Mouse (Mus musculus) spleen, adult 12 weeks (tissue): Measurements from ENCODE around the gene Rps13.
"Not testable (repeated sequence)": the region's sequence is repeated elsewhere in the genome, so short reads cannot be mapped to it uniquely, and the experiment has no call there.

Source experiments
- DNase-seq: peaks from one replicate; pipeline ENCODE4 v3.0.0; 2022; ENCODE audit warnings: low spot score

Gene Rps13

GRCm38 (mm10) chr7:116333713-116334668 is at the start of gene Rps13:
Gene Rps13 (minus strand): TSS chr7:116334195.
- peak; percentile 91 for DNase-seq

GRCm38 (mm10) chr7:116379181-116379580 is 45.2 kb upstream of the Rps13 start:
- DNase-seq = not testable (repeated sequence)

- DNase-seq = no peak
Observed at GRCm38 (mm10) chr7:116374284-116374683, 40.3 kb upstream of the Rps13 start.

- peak; percentile 37 for DNase-seq
Observed at GRCm38 (mm10) chr7:116336226-116336625, 2.2 kb upstream of the Rps13 start.

GRCm38 (mm10) chr7:116335133-116335532 is 1.1 kb upstream of the Rps13 start:
- DNase-seq = no peak

GRCm38 (mm10) chr7:116334669-116335038 is 659 bp upstream of the Rps13 start:
- DNase-seq = no peak

- DNase-seq = no peak
Observed at GRCm38 (mm10) chr7:116331246-116331645, 2.7 kb downstream of the Rps13 start.

- no peak for DNase-seq
Observed at GRCm38 (mm10) chr7:116329858-116330257, 4.1 kb downstream of the Rps13 start.

- DNase-seq = no peak
Observed at GRCm38 (mm10) chr7:116328777-116329176, 5.2 kb downstream of the Rps13 start.

GRCm38 (mm10) chr7:116327901-116328300 is 6.1 kb downstream of the Rps13 start:
- DNase-seq = no peak

- no peak for DNase-seq
Observed at GRCm38 (mm10) chr7:116323331-116323964, 10.5 kb downstream of the Rps13 start.

- DNase-seq = no peak
Observed at GRCm38 (mm10) chr7:116309456-116309855, 24.5 kb downstream of the Rps13 start.

GRCm38 (mm10) chr7:116308632-116308991 is 25.4 kb downstream of the Rps13 start:
- no peak for DNase-seq

- peak; percentile 33 for DNase-seq
Observed at GRCm38 (mm10) chr7:116307871-116308631, 25.9 kb downstream of the Rps13 start, which contains the start of gene Plekha7. Gene Plekha7 (minus strand): TSS chr7:116308376.

GRCm38 (mm10) chr7:116307099-116307870 is 26.7 kb downstream of the Rps13 start:
- DNase-seq = peak; percentile 53

- no peak for DNase-seq
Observed at GRCm38 (mm10) chr7:116306601-116307000, 27.4 kb downstream of the Rps13 start.

- DNase-seq = no peak
Observed at GRCm38 (mm10) chr7:116301661-116302311, 32.2 kb downstream of the Rps13 start.

- no peak for DNase-seq
Observed at GRCm38 (mm10) chr7:116301144-116301543, 32.9 kb downstream of the Rps13 start.

- DNase-seq = no peak
Observed at GRCm38 (mm10) chr7:116298851-116299250, 35.1 kb downstream of the Rps13 start.

- DNase-seq = no peak
Observed at GRCm38 (mm10) chr7:116298389-116298788, 35.6 kb downstream of the Rps13 start.

- DNase-seq = no peak
Observed at GRCm38 (mm10) chr7:116294961-116295360, 39.0 kb downstream of the Rps13 start.
